Mouse (Mus musculus): ENCODE results near the gene Psmb10. TPM values are rescaled to one million over a fixed set of nuclear protein-coding genes. Genes with fewer than 3 reads are reported as not detected.

Gene Psmb10
- 123 TPM for total RNA-seq (2023)

DNA sequence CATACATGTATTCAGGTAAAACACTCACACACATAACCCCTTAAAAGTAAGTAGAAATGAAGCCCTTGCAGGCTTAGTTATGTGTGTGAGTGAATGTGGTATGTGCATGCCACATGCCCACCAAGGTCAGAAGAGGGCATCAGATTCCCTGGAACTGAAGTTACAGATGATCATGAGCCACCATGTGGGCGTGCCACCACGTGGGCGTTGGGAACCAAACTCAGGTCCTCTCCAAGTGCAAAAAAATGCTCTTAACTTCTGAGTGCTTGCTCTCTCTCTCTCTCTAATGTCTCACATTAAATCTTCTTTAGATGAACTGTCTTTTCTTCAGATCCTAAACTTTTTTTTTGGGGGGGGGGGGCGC, at the start of gene Psmb10:
Gene Psmb10, minus strand, starts transcription at position 139 of the 364 bp plus-strand sequence.

DNA sequence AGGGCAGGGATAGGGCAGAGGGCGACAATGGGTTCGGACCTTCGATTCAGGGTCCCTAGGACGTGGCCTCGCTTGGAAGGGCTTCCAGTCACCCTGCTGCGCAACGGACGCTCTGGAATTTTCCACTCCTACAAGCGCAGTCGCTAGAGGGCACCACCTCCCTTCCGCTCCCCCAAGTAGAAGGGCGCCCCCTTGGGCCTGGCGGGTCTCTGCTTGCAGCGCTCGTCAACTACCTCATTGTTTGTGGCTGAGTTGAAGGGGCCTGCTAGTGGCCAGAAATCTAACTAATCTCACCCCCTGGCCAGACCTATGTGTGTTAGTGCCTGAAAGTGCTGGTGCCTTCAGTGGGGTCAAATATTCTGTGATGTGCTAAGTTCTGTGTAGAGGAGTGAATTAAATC, 41.1 kb upstream of the Psmb10 start, which contains the start of gene Dpep3:
Gene Dpep3, minus strand, starts transcription at position 105 of the 400 bp plus-strand sequence.

DNA sequence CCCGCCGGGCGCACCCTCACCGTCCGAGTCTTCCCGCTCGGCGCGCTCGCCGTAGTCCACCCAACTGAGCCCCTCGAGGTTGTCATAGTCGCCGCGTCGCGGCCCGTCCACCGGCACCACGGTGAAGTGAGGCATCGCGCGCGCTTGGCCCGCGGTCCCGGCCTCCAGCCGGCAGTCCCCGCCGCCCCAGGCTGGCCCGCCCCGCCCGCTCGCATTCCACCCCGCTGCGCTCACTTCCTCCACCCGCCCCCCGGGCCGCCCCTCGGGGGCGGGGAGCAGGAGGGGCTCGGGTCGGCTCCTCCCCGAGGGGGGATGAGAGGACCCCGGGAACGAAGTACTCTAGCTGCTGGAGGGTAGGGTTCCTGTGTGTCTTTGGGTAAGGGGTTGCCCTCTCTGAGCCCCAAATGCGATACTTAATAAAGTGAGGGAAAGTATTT, 27.7 kb upstream of the Psmb10 start, which contains the start of gene Slc12a4:
Gene Slc12a4, minus strand, starts transcription at position 193 of the 437 bp plus-strand sequence.

DNA sequence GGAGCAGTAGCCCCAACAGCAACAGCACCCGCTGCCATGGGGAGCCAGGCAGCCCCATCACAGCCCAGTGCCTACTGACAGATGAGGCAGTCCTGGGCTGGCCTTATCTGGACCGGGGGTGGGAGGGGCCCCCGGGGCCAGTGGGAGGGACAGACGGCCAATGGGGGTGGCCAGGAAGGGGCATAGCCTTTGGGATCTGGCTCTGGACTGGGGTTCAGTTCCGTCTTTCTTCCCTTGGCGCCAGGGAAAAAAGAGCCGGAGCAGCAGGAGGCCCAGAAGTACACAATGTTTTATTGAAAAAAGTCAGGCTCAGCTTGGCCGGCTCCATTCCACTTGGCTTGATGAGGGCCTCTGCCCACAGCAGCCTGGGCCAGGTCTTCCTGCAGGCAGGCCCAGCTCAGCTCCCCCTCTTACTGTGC, 5.1 kb upstream of the Psmb10 start, which contains the start of gene Lcat:
Gene Lcat, minus strand, starts transcription at position 62 of the 419 bp plus-strand sequence.

DNA sequence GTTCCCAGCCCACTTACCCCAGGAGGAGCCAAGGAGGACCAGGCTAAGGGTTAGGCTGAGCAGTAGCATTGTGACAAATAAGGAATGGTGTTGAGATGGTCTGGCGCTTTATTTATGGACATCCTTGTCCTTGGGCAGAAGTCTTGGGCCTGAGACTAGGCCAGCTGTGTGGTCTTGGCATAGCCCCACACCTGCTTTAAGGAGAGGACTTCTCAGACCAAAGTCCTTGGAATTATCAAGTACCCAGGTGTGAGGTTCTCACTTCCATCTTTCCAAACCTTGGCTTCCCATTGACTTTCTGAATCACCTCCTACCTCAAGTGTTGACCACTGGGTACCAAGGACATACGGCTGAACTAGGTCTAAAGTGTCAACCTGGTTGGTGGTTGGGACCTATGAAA, 4.5 kb downstream of the Psmb10 start, which contains the start of gene Ctrl:
Gene Ctrl, minus strand, starts transcription at position 101 of the 400 bp plus-strand sequence.

DNA sequence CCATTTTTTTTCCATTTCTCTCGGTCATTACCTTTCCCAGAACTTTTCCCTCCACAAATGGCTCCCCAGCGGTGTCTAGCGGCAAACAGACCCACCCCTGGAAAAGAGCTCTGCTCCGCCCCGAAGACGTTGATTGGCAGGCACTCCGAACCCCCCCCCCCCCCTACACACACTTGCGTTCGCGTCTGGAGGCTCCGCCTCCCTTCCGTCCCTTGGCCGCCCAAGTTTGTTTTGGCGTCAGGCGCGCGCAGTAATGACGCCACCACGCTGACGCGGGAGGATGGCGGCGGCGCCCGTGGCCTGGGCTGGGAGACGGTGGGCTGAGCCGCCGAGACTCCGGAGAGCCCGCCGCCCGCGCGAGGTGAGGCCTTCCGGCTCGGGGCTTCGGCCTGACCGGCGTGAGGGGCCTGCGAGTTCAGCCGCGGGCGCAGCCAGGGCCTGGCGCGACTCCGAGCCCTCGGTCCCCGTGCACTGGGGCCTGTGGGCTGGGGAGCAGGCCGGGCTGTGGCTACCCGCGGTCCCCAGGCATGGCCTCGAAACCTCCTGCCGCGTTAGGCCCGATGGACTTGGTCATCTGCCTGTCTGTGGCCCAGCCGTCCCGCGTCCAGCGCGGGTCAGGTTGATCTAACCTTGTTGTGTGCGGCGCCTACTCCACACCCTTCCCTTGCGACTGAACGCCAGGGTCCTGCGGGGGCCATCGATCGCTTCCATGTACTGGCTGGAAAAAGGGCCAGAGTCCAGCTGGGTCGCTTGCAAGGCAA, 37.9 kb downstream of the Psmb10 start, which contains the start of gene Pskh1:
Gene Pskh1, plus strand, starts transcription at position 262 of the 761 bp plus-strand sequence.

DNA sequence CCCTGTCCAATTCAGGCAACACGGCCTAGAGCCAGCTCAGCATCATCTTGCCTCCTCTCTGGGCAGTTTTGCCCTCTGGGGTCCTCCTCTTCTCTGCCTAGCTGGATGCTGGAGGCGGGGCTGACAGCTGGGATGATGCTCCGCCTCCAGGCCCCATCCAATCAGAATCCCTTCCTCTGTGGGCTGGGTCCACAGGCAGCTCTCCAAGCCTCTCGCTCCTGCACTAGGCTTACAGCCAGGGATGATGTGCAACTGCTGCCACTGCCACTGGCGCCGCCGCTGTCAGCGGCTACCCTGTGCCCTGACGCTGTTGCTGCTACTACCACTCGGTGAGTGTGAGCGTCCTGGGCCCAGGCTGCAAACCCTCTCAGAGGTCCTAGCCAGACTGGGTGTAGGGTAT, 44.9 kb downstream of the Psmb10 start, which contains the start of gene Nrn1l:
Gene Nrn1l, plus strand, starts transcription at position 229 of the 400 bp plus-strand sequence.

Other genes with a start within 250 kb of the Psmb10 start
- gene Acd, start 237.3 kb downstream of the Psmb10 start, total RNA-seq (2023), result 53.3 TPM
- 8.4 TPM for gene Pard6a, start 237.3 kb downstream of the Psmb10 start, total RNA-seq (2023)
- not detected for gene 4933405L10Rik, start 230.8 kb downstream of the Psmb10 start, total RNA-seq (2023)
- gene Enkd1, start 230.2 kb downstream of the Psmb10 start, total RNA-seq (2023), result 1.3 TPM
- 2.9 TPM for gene Gfod2, start 179.8 kb downstream of the Psmb10 start, total RNA-seq (2023)
- 141 TPM for gene Ranbp10, start 111.1 kb downstream of the Psmb10 start, total RNA-seq (2023)
- not detected for gene Tsnaxip1, start 110.7 kb downstream of the Psmb10 start, total RNA-seq (2023)
- 30.7 TPM for gene Cenpt, start 85.2 kb downstream of the Psmb10 start, total RNA-seq (2023)
- gene Thap11, start 83.3 kb downstream of the Psmb10 start, total RNA-seq (2023), result 15.0 TPM
- gene Nutf2, start 77.9 kb downstream of the Psmb10 start, total RNA-seq (2023), result 23.4 TPM
- 92.0 TPM for gene Edc4, start 57.6 kb downstream of the Psmb10 start, total RNA-seq (2023)
- 1.1 TPM for gene Nrn1l, start 44.9 kb downstream of the Psmb10 start, total RNA-seq (2023)
- gene Pskh1, start 38.0 kb downstream of the Psmb10 start, total RNA-seq (2023), result 21.4 TPM
- 3.2 TPM for gene Ctrl, start 4.6 kb downstream of the Psmb10 start, total RNA-seq (2023)
- not detected for gene Lcat, start 4.9 kb upstream of the Psmb10 start, total RNA-seq (2023)
- 11.3 TPM for gene Slc12a4, start 27.7 kb upstream of the Psmb10 start, total RNA-seq (2023)
- gene Dpep3, start 41.0 kb upstream of the Psmb10 start, total RNA-seq (2023), result not detected
- gene Dus2, start 52.9 kb upstream of the Psmb10 start, total RNA-seq (2023), result 11.4 TPM
- not detected for gene Dpep2nb, start 67.5 kb upstream of the Psmb10 start, total RNA-seq (2023)
- gene Ddx28, start 73.4 kb upstream of the Psmb10 start, total RNA-seq (2023), result 5.6 TPM
- 181 TPM for gene Nfatc3, start 120.4 kb upstream of the Psmb10 start, total RNA-seq (2023)
- 4.0 TPM for gene Esrp2, start 198.5 kb upstream of the Psmb10 start, total RNA-seq (2023)
- 3.8 TPM for gene Pla2g15, start 212.0 kb upstream of the Psmb10 start, total RNA-seq (2023)
- gene Slc7a6, start 230.4 kb upstream of the Psmb10 start, total RNA-seq (2023), result 33.7 TPM

Data from CD4-positive naive resting alpha-beta T cell, adult 76 days (primary cell).